Mouse (Mus musculus): ENCODE data around the gene Pex11b. TPM values are rescaled to one million over a fixed set of nuclear protein-coding genes. Genes with fewer than 3 reads are reported as not detected.

Gene Pex11b
- polyA plus RNA-seq, 1 experiment from 2014 or later, result 63.3 TPM

DNA sequence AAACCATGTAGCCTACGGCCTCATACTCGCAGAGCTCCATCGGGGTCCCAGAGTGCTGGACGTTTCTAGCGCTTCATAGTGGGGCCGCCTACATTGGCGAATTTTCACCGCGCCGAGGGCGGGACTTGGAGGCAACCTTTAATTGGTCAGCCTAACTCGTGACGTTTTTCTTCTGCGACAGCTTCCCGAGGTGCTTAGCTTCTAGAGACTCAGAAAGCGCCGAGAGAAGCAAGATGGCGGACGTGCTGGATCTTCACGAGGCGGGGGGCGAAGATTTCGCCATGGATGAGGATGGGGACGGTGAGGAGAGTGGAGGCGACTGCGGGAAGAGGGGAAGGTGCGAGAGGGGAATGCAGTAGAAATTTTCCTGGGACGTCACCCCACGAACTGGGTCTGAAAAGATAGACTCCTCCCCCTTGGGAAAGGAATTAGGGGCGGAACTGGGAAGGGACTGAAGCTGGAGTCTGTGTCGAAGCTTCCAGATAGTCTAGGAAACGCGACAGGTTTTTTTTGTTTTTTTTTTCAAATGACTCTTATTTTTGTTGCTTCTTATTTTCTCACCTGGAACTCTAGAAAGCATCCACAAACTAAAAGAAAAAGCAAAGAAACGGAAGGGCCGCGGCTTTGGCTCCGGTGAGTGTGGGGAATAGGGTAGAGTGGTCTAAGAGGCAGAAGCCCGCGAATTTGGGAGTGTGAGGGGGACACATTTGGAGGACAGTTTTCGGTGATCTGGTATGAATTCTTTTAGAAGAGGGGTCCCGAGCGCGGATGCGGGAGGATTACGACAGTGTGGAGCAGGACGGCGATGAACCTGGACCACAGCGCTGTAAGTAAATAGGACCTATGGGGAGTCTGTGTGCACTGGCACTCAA, 5.2 kb upstream of the Pex11b start, which contains the start of gene Rbm8a:
Gene Rbm8a (plus strand): TSS at position 205 of the 872 bp plus-strand sequence.
- ATAC-seq (ENCODE audit: low FRiP score, low read depth), result peak; percentile 94
- no peaks in the 10 kb centered on the region for H3K27me3 ChIP-seq
- H3K4me2 ChIP-seq (replicated peaks), result peak within 1 kb of the TSS; percentile 83
- peak within 1 kb of the TSS; percentile 84 for H3K9ac ChIP-seq
- H3K4me3 ChIP-seq, result peak within 1 kb of the TSS; percentile 78
- WGBS, result 1% methylated on average over 48 of the region's 48 CpGs
- H3K27ac ChIP-seq, result peak within 1 kb of the TSS; percentile 79
- peaks cover 42% of the 10 kb centered on the region for H3K36me3 ChIP-seq
- H3K9me3 ChIP-seq, result no peaks in the 10 kb centered on the region
- H3K4me1 ChIP-seq, result peaks cover 22% of the 10 kb centered on the region

DNA sequence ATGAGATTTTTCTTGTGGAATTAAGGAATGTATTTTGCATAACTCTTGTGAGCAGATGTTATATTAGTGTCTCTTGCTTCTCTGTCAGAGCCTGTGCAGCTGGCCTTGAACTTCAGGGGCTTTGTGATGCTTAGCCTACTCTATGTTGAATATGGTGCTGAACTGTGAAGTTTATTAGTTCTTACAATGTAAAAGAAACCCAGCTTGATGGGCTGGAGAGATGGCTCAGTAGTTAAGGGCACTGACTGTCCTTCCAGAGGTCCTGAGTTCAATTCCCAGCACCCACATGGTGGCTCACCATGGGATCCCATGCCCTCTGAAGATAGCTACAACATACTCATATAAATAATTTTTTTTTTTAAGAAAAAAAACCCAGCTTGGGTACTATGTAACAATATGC, 3.1 kb upstream of the Pex11b start:
- Histone ChIP-seq H3K4me3 (no peak overlapping the region), H3K9me3 (no peaks in the 10 kb centered on the region), H3K4me1 (peaks cover 35% of the 10 kb centered on the region), H3K4me2 (replicated peaks) (no peak overlapping the region), H3K27ac (no peak overlapping the region), H3K27me3 (no peaks in the 10 kb centered on the region), H3K36me3 (peaks cover 30% of the 10 kb centered on the region), H3K9ac (no peak overlapping the region)
- no peak for ATAC-seq (ENCODE audit: low FRiP score, low read depth)

DNA sequence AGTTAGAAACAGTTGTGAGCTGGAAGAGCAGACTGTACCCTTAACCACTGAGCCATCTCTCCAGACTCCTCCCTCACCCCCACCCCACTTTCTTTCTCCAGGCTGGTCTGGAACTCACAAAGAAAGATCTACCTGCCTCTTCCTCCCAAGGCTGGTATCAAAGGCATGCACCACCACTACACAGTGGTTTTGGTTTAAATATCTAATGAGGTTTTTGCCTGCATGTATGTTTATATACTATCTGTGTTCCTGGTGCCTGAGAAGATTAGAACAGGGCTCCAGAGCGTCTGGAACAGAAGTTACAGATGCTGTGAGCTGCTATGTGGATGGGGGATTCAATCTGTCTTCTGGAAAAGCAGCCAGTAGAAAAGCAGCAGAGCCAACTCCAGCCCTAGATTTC, 1.2 kb upstream of the Pex11b start:
- H3K4me1 ChIP-seq, result peaks cover 35% of the 10 kb centered on the region
- no peak overlapping the region for H3K27ac ChIP-seq
- 63% methylated on average over 1 of the region's 1 CpGs for WGBS
- H3K4me2 ChIP-seq (replicated peaks), result no peak overlapping the region
- no peak overlapping the region for H3K9ac ChIP-seq
- H3K27me3 ChIP-seq, result no peaks in the 10 kb centered on the region
- peaks cover 45% of the 10 kb centered on the region for H3K36me3 ChIP-seq
- peaks cover 2% of the 10 kb centered on the region; the same call in 1 of the 2 replicates for H3K9me3 ChIP-seq
- ATAC-seq (ENCODE audit: low FRiP score, low read depth), result no peak
- no peak overlapping the region for H3K4me3 ChIP-seq

DNA sequence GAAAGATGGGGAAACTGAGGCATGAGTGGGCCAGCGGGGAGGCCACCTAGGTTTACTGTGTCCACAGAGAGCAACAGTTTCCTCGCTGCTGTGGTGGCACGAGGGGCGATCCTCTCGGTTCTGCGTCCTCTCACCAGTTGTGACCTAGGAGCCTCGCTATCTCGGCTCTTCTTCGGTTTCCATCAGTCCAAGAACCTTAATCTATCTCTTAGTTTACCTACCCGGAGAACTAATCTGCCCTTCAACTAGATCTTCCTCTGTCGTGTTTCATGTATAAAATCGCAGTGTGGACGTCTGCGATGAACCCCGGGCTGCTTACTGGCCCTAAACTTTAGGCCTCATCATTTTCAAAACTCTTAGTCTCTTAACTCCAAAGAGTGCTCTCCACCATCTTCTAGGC, 730 bp downstream of the Pex11b start:
- Histone ChIP-seq H3K27me3 (no peaks in the 10 kb centered on the region), H3K36me3 (peaks cover 58% of the 10 kb centered on the region), H3K4me1 (peaks cover 29% of the 10 kb centered on the region), H3K9me3 (peaks cover 4% of the 10 kb centered on the region; the same call in 1 of the 2 replicates), H3K27ac (peak overlapping the region; percentile 81), H3K9ac (peak overlapping the region; percentile 96), H3K4me2 (replicated peaks) (peak overlapping the region; percentile 76), H3K4me3 (peak overlapping the region; percentile 93)
- WGBS, result 10% methylated on average over 15 of the region's 15 CpGs
- ATAC-seq (ENCODE audit: low FRiP score, low read depth), result no peak

DNA sequence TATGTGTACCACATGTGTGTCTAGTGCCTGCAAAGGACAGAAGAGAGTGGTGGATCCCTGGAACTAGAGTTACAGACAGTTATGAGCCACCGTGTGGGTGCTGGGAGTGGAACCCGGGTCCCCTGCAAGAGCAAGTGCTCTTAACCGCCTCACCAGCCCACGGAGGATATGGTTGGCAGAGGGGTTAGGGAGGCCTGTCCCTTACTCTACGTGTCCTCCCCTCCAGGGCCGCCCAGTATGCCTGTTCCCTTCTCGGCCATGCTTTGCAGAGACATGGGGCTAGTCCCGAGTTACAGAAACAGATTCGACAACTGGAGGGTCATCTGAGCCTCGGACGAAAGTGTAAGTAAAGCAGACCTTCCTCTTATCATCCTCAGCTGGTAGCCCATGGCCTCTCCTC, 1.3 kb downstream of the Pex11b start:
- H3K4me2 ChIP-seq (replicated peaks), result peak overlapping the region; percentile 76
- H3K27ac ChIP-seq, result no peak overlapping the region; the same call in 1 of the 2 replicates
- no peaks in the 10 kb centered on the region for H3K27me3 ChIP-seq
- peak overlapping the region; percentile 93 for H3K4me3 ChIP-seq
- no peak for ATAC-seq (ENCODE audit: low FRiP score, low read depth)
- peaks cover 24% of the 10 kb centered on the region for H3K4me1 ChIP-seq
- 61% methylated on average over 11 of the region's 11 CpGs for WGBS
- peak overlapping the region; percentile 96 for H3K9ac ChIP-seq
- H3K9me3 ChIP-seq, result peaks cover 4% of the 10 kb centered on the region; the same call in 1 of the 2 replicates
- peaks cover 58% of the 10 kb centered on the region for H3K36me3 ChIP-seq

DNA sequence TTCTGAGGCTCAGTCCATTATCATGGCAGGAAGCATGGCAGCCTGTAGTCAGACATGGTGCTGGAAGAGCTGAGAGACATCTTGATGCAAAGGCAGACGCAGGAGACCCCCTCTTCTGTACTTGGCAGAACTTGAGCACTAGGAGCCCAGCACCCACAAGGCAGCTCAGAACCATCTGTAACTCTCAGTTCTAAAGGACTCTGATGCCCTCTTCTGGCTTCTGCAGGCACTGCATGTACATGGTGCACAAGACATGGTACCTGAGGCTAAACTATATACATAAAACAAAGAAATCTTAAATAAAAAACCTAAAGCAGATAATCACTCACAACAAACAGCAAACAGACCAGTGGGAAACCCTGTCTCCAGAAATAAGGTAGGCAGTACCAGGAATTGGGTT, 4.0 kb downstream of the Pex11b start:
- no peak overlapping the region for H3K4me2 ChIP-seq (replicated peaks)
- no peak overlapping the region for H3K4me3 ChIP-seq
- WGBS, result 85% methylated on average over 1 of the region's 1 CpGs
- peaks cover 24% of the 10 kb centered on the region for H3K4me1 ChIP-seq
- no peak for ATAC-seq (ENCODE audit: low FRiP score, low read depth)
- H3K9me3 ChIP-seq, result peaks cover 4% of the 10 kb centered on the region; the same call in 1 of the 2 replicates
- peaks cover 59% of the 10 kb centered on the region for H3K36me3 ChIP-seq
- no peaks in the 10 kb centered on the region for H3K27me3 ChIP-seq
- no peak overlapping the region for H3K9ac ChIP-seq
- no peak overlapping the region for H3K27ac ChIP-seq

DNA sequence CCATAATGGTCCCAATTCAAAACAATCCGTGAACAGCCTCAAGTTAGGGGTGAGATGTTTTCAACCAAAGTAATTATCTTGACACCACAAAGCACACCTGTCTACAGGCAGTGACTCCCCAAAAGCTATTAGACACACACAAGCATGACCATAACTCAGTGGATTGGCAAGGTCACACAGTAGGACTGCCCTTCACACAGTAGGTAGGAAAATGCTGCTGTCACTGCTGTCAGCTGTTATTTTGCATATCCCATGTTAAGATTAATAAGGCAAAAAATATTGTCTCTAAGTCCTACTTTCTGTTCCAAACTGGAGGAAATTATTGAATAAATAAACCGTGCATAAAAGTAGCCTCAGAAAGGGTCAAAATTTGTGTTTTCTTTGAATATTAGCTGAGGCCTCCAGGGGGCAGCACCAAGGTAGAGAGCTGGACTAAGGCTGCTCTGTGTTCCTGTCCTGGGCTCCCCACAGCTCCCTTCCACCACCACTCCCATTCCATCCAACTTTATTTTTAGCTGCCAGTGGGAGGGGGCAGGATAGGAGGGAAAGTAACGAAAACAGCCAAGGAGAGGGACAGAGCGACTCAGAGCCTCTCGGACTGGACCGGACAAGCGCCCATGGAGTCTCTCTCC, 10.0 kb downstream of the Pex11b start, which contains the start of gene Itga10:
Gene Itga10 (plus strand): TSS at position 567 of the 632 bp plus-strand sequence.
- Histone ChIP-seq H3K9ac (no peak within 1 kb of the TSS), H3K36me3 (peaks cover 53% of the 10 kb centered on the region), H3K27ac (no peak within 1 kb of the TSS), H3K4me2 (replicated peaks) (peak within 1 kb of the TSS; percentile 5), H3K4me3 (0 out of 2 replicates have a peak within 1 kb of the TSS, but pooled peaks have one; percentile 16), H3K9me3 (no peaks in the 10 kb centered on the region), H3K27me3 (no peaks in the 10 kb centered on the region), H3K4me1 (peaks cover 3% of the 10 kb centered on the region; the same call in 1 of the 2 replicates)
- peak; percentile 74; the same call in 1 of the 2 replicates for ATAC-seq (ENCODE audit: low FRiP score, low read depth)
- 67% methylated on average over 7 of the region's 7 CpGs for WGBS

DNA sequence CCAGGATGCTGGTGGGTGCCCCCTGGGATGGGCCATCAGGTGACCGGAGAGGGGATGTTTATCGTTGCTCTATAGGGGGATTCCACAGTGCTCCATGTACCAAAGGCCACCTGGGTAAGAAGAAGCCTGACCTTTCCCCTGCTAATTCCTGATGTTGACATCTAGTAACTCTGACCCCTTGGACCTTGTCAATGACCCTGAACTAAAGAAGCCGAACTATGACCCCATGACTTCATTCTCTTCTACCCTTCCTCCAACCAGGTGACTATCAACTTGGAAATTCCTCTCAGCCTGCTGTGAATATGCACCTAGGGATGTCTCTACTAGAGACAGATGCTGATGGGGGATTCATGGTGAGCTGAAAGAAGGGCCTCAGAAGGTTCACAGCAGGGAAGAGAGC, 12.2 kb downstream of the Pex11b start:
- no peaks in the 10 kb centered on the region for H3K27me3 ChIP-seq
- no peaks in the 10 kb centered on the region for H3K9me3 ChIP-seq
- H3K4me1 ChIP-seq, result peaks cover 3% of the 10 kb centered on the region; the same call in 1 of the 2 replicates
- H3K27ac ChIP-seq, result no peak overlapping the region
- no peak overlapping the region for H3K4me2 ChIP-seq (replicated peaks)
- no peak overlapping the region for H3K9ac ChIP-seq
- WGBS, result 80% methylated on average over 3 of the region's 3 CpGs
- peaks cover 35% of the 10 kb centered on the region for H3K36me3 ChIP-seq
- H3K4me3 ChIP-seq, result no peak overlapping the region
- ATAC-seq (ENCODE audit: low FRiP score, low read depth), result no peak

DNA sequence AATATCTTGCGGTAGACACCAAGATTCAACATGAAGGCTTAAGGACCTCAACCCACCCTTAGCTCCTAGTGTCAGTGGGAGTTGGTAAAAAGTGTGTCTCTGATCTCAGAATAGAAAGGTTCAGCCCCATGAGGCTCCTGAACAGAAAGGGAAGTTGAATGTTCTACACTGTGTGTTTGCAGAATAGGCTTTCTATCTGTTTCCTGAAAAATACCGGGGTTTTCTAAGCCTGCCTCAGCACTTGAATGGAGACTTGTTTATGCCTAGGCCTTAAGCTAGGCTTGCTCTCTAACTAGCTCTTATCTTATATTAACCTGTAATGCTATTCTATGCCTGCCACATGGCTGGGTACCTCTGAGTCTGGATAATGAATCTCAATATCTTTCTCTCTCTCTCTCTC, 25.7 kb downstream of the Pex11b start:
- WGBS, result 88% methylated on average over 2 of the region's 2 CpGs
- H3K9me3 ChIP-seq, result no peaks in the 10 kb centered on the region

DNA sequence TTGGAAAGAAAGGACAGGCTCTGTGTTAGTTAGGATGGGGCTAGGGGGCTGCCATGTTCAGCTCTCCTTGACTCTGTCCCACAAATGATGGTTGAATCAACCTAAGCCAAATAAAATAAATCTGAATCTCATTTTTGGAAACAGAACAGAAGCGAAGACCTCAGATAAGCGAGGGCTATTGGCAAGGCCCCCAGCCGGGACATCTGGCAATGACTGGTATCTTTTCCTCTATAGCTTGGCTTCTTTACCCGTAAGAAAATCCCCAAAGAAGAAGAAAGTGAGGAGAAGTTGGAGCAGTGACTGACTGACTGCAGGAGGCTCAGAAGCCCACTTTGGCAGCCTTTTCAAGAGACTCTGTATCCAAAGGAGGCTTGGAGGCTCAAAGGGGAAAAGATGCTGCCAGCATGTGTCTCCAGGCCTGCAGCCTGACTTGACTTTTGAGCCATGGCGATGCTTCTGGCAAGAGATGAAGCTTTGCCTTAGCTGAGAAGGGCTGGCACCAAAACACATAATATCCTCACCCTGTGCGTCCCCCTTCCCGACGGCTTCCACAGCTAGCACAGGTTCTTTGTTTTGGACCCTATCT, 27.6 kb downstream of the Pex11b start:
- H3K9ac ChIP-seq, result peak overlapping the region; percentile 50; the same call in 1 of the 2 replicates
- H3K4me1 ChIP-seq, result peaks cover 16% of the 10 kb centered on the region
- ATAC-seq (ENCODE audit: low FRiP score, low read depth), result no peak; the same call in 1 of the 2 replicates
- peaks cover 6% of the 10 kb centered on the region; the same call in 1 of the 2 replicates for H3K36me3 ChIP-seq
- H3K9me3 ChIP-seq, result no peaks in the 10 kb centered on the region
- 42% methylated on average over 8 of the region's 8 CpGs for WGBS
- H3K4me2 ChIP-seq (replicated peaks), result peak overlapping the region; percentile 63
- H3K27ac ChIP-seq, result peak overlapping the region; percentile 86
- H3K27me3 ChIP-seq, result no peaks in the 10 kb centered on the region
- H3K4me3 ChIP-seq, result peak overlapping the region; percentile 31

More for the DNA sequence above, 25.7 kb downstream of the Pex11b start:
- Histone ChIP-seq H3K27me3 (no peaks in the 10 kb centered on the region), H3K36me3 (peaks cover 19% of the 10 kb centered on the region), H3K4me1 (peaks cover 16% of the 10 kb centered on the region), H3K27ac (no peak overlapping the region), H3K4me3 (no peak overlapping the region), H3K4me2 (replicated peaks) (no peak overlapping the region), H3K9ac (no peak overlapping the region)
- ATAC-seq (ENCODE audit: low FRiP score, low read depth), result no peak

DNA sequence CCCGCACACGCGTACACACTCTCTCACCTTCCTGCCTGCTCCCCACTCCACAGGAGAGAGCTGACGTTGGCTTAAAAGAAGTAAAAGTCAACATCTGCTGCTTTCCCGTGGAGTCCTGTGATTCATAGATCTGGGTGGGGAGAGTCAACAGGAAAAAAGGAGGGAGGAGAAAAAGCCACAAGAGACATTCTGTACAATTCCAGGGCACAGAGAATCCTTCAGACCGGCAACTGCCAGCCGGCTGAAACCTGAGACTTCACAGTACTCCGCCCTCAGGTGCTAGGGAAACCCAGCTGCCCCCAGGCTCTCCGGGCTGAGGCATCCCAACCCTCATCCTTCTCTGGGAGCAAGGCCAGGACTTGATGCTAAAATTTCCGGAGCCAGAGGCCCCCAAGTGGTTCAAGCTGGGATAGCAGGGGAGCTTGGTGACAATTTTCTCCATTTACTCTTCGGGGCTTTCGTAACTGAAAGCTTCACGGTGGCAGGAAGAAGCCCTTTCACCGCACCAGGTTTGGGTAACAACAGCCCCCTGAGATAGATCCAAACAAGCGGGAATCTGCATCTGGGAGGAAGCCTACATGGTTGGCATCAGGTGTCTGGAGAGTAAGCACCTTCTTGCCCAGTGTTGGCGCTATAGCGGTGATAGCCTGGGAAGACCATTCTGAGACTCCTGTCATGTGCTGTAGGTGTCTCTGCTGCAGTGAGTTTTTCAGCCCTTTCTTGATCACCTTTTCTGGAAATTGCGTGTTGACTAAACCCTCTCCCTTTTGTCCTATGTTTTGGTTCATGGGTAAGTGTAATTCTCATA, 28.5 kb downstream of the Pex11b start:
- H3K4me3 ChIP-seq, result peak overlapping the region; percentile 31
- no peak overlapping the region; the same call in 1 of the 2 replicates for H3K9ac ChIP-seq
- ATAC-seq (ENCODE audit: low FRiP score, low read depth), result peak; percentile 92
- no peaks in the 10 kb centered on the region for H3K9me3 ChIP-seq
- H3K27me3 ChIP-seq, result no peaks in the 10 kb centered on the region
- H3K36me3 ChIP-seq, result peaks cover 3% of the 10 kb centered on the region; the same call in 1 of the 2 replicates
- H3K4me2 ChIP-seq (replicated peaks), result peak overlapping the region; percentile 63
- peaks cover 16% of the 10 kb centered on the region for H3K4me1 ChIP-seq
- 6% methylated on average over 17 of the region's 18 CpGs for WGBS
- peak overlapping the region; percentile 86 for H3K27ac ChIP-seq

All from limb, embryonic 13.5 days (tissue).